Mouse (Mus musculus) lung, adult 2 months (tissue): ENCODE measurements around the gene Gm11077. TPM values are rescaled to one million over a fixed set of nuclear protein-coding genes. Genes with fewer than 3 reads are reported as not detected.

Source experiments
- DNase-seq: peaks from one replicate; pipeline ENCODE4 v3.0.0; 2022
- H3K4me1 ChIP-seq: fragments of 200-500 bp; 2 replicates; pipeline ENCODE4 v1.6.1; 2011; ENCODE audit warnings: low read length; ENCODE audit not compliant: control insufficient read depth, insufficient read depth
- H3K4me3 ChIP-seq: fragments of 200-500 bp; replicated peaks from 2 replicates; pipeline ENCODE3; 2011; ENCODE audit warnings: low read depth, mild to moderate bottlenecking, control low read depth, low read length; ENCODE audit errors: extremely low read depth
- CTCF ChIP-seq: fragments of 200-500 bp; IDR thresholded peaks from 2 replicates; pipeline ENCODE4 v1.5.1; 2011; ENCODE audit warnings: mild to moderate bottlenecking, low read length, control low read depth; ENCODE audit not compliant: insufficient read depth
- POLR2A ChIP-seq: fragments of 200-500 bp; IDR thresholded peaks from 2 replicates; pipeline ENCODE4 v1.6.1; 2011; ENCODE audit warnings: low read depth, mild to moderate bottlenecking, control low read depth, low read length, borderline replicate concordance; ENCODE audit errors: extremely low read depth
- WGBS: fragments of 180-500 bp; shearing (Covaris S2); methylation state at CpG from one replicate; pipeline ENCODE4 v1.1.7; 2018; 5-methylcytosine and 5-hydroxymethylcytosine counted together
- polyA plus RNA-seq: library from polyadenylated mRNA; depleted of rRNA; stranded (reverse); fragments of >200 nt; gene quantifications from 2 replicates; pipeline ENCODE4 v1.2.3, GENCODE M21; 2012; rRNA removed

The Gm11077 gene
- polyA plus RNA-seq, 1 experiment: not detected

GRCm38 (mm10) chr6:140786058-140786457, 57.0 kb downstream of the Gm11077 start:
- no peak for DNase-seq
- 49% methylated on average over 2 of the region's 2 CpGs for WGBS

GRCm38 (mm10) chr6:140789850-140790249, 60.8 kb downstream of the Gm11077 start:
- WGBS: 40% methylated on average over 3 of the region's 3 CpGs
- no peaks in the 10 kb centered on the region; the same call in 1 of the 2 replicates for H3K4me1 ChIP-seq
- DNase-seq: no peak
- H3K4me3 ChIP-seq: no peak overlapping the region
- TF ChIP-seq POLR2A: no peak
- TF ChIP-seq CTCF: peak; percentile 62

More at GRCm38 (mm10) chr6:140786058-140786457, 57.0 kb downstream of the Gm11077 start:
- H3K4me3 ChIP-seq: no peak overlapping the region
- H3K4me1 ChIP-seq: no peaks in the 10 kb centered on the region; the same call in 1 of the 2 replicates
- no peak for TF ChIP-seq POLR2A
- TF ChIP-seq CTCF: no peak

DNA sequence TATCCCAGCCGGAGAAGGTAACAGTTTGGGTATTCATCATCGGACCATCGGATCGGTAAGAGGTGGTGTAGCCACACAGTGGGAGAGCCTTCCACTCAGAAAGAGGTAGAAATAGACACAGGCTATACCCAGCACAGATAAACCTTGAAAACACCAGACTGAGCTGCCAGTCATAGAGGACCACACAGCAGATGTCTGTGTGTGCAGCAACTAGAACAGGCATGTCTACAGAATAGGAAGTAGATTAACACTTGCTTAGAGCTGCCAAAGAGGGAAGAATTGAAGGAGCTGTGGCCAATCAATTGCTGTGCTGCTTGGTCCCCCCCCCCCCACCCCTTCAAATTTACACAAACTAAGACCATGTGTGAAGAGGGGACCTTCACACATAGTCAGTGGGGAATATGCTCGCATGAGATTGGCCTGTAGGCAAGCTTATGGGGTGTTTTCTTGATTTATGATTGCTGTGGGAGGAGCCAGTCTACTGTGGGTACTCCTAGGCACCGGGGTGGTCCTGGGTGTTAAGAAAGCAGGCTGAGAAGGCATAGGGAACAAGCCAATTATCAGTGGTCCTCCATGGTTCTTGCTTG, 64.7 kb downstream of the Gm11077 start:
- WGBS: 86% methylated on average over 6 of the region's 6 CpGs

GRCm38 (mm10) chr6:140798841-140799240, 69.8 kb downstream of the Gm11077 start:
- DNase-seq: no peak
- 75% methylated on average over 3 of the region's 3 CpGs for WGBS
- Histone ChIP-seq H3K4me1 (no peaks in the 10 kb centered on the region), H3K4me3 (no peak overlapping the region)
- TF ChIP-seq POLR2A (no peak), CTCF (peak; percentile 6; the same call in 1 of the 2 replicates)

More for the DNA sequence above, 64.7 kb downstream of the Gm11077 start:
- Histone ChIP-seq H3K4me3 (no peak overlapping the region), H3K4me1 (no peaks in the 10 kb centered on the region)
- TF ChIP-seq CTCF (no peak), POLR2A (no peak)
- no peak for DNase-seq

DNA sequence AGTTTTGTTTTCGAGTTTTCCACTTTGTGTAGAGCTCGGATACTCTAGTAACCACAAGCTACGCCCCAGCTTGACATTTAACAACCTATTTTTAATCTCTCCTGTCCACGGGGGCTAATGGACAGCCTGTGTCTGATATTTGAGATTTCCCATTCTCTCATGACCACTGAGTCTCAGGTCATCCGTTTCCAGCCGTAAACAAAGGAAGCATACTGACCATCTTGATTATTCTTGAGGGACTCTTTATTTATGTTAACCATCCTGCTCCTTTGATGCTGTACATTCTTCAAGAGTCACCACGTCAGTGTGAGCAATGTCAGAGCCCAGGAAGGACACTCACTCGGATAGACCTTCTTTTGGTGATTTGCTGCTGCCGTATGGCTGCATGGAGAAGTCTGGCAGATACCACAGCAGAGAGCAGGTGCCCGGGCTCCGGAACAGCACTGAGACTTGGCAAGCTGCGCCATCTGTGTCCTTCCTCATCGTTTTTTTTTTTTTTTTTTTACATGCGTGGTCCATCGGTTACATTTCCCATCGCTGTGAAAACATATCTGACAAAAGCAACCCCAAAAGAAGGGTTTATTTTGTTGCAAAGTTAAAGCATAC, 70.5 kb downstream of the Gm11077 start:
- WGBS: 54% methylated on average over 16 of the region's 16 CpGs
- TF ChIP-seq POLR2A (no peak), CTCF (no peak)
- Histone ChIP-seq H3K4me3 (no peak overlapping the region), H3K4me1 (no peaks in the 10 kb centered on the region)
- DNase-seq: no peak

GRCm38 (mm10) chr6:140800587-140800986, 71.5 kb downstream of the Gm11077 start:
- no peak overlapping the region for H3K4me3 ChIP-seq
- WGBS: 87% methylated on average over 4 of the region's 4 CpGs
- TF ChIP-seq CTCF (no peak), POLR2A (no peak)
- H3K4me1 ChIP-seq: no peaks in the 10 kb centered on the region
- no peak for DNase-seq

Other genes starting within 250 kb of the Gm11077 start
- gene Aebp2, start 106.6 kb upstream of the Gm11077 start, polyA plus RNA-seq: 30.3 and 31.7 TPM in 2 replicates